Mouse (Mus musculus) adrenal gland, postnatal 36 days (tissue): ENCODE measurements around the gene Btbd18. TPM values are rescaled to one million over a fixed set of nuclear protein-coding genes. Genes with fewer than 3 reads are reported as not detected.

Experiments used
- DNase-seq, 2 experiments: peaks; one replicate each; pipeline ENCODE4 v3.0.0; 2021; ENCODE audit warnings: mixed read lengths in 1 of 2
- long read RNA-seq, 2 experiments: library from polyadenylated mRNA; stranded (forward); transcript quantifications; one replicate each; pipeline ENCODE4 v2.0.0; 2021; ENCODE audit warnings: borderline sequencing depth in 2 of 2
- total RNA-seq, 2 experiments: library from RNA; stranded (reverse); gene quantifications; 2 replicates each; pipeline ENCODE4 v1.2.3; 2021

Btbd18 gene
- total RNA-seq, result under 1 TPM in 1 of 2 experiments, not detected in 1; 0.10 TPM
- long read RNA-seq, experiment 1, result 0 reads
- long read RNA-seq, experiment 2, result 0 reads

DNA sequence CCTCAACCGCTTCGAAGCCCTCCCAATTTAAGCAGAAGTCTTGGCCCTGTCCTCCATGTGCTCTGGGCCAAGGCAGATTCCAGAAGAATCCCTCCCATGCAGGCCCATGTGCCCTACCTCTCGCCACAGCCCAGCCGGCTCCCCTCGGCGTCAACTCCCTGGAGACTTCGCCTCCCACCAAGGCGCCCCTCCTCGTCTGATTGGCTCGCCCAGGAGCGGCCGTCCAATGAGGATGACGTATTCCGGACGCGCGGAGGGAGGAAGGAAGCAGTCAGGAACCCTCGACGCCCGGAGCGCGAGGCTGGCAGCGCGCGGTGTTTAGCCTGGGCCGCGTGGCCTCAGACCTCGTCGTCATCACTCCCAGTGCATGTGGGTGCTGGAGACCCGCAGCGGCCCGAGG is at the start of gene Btbd18:
Gene Btbd18 (plus strand): TSS at position 274 of the 400 bp plus-strand sequence.
- DNase-seq, result no peak

DNA sequence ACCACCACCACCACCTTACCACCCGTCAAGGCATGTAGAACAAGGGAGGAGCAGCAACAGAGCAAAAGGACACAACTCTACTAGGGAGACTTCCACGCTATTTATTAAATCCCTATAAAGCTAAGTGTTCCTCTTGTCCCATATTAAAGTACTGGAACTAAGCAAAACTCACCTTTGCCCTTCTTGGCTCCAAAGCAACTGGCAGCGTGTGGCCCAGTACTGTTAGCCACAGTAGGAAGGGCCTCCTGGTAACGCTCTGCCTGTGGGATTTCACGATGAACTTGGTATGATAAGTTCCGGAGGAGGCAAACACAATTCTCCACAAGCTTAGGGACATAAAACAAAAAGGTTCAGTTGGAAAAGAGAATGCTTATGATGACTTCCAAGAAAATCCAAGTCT is 46.1 kb upstream of the Btbd18 start:
- DNase-seq, result no peak

DNA sequence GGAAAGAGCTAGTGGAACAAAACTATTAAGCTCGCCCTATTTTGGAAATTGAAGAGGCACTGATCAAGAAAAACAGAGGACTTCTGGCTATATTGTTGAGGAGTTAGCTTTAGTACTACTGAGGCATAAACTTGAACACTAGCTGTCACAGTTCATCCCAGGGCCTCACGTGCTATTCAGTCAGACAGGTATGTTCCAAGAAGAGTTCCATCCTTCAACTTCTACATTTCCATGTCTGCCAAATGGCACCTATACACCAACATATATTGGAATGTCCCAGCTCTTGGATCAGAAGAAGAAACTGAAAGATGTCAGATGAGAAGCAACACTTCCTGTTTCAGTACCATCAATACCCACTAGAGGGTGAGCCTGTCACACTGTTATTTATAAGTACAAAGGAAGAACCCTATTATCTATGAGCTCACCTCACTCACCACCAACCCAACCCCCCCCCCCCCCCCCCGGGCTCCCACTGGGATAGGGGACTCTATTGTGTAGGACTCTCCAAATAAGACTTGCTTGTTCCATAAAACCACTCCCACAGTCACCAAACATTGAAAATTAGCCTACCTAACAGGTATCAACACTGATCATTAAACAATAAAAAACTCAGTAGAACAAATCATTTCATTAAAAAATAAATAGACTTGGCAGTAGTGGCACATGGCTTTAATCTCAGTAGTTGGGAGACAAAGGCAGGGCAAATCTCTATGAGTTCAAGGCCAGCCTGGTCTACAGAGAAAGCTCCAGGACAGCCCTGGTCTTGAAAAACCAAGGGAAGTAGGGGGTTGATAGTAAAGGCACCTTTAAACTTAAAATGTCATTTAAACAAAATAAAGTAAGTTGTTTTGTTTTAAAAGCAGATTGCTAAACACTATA is 41.0 kb upstream of the Btbd18 start:
- peak in 1 of 2 experiments; percentile 50 for DNase-seq

GRCm38 (mm10) chr2:84618914-84619313 is 40.0 kb upstream of the Btbd18 start:
- DNase-seq, result no peak

GRCm38 (mm10) chr2:84619646-84620340 is 39.1 kb upstream of the Btbd18 start:
- no peak for DNase-seq

DNA sequence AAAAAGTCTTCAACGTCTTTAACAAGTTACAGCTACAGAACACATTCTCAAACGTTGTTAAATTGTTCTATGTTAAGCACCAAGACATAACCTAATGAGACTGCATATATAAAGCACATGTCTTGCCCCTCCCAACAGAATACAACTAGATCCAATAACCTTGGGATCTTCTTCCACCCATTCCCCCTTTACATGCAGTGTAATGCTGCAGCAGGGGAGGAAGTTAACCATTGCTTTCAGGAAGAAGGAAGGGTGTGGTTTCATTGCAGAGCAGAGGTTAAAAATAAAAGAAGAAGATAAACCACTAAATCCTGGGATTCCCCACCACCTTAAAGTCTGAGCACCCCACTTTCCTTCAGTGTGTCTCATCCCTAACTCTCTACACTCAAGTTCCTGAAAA is 36.2 kb upstream of the Btbd18 start:
- DNase-seq, result no peak

GRCm38 (mm10) chr2:84623428-84624119 is 35.3 kb upstream of the Btbd18 start:
- DNase-seq, result no peak

GRCm38 (mm10) chr2:84624201-84624600 is 34.7 kb upstream of the Btbd18 start:
- DNase-seq, result no peak

DNA sequence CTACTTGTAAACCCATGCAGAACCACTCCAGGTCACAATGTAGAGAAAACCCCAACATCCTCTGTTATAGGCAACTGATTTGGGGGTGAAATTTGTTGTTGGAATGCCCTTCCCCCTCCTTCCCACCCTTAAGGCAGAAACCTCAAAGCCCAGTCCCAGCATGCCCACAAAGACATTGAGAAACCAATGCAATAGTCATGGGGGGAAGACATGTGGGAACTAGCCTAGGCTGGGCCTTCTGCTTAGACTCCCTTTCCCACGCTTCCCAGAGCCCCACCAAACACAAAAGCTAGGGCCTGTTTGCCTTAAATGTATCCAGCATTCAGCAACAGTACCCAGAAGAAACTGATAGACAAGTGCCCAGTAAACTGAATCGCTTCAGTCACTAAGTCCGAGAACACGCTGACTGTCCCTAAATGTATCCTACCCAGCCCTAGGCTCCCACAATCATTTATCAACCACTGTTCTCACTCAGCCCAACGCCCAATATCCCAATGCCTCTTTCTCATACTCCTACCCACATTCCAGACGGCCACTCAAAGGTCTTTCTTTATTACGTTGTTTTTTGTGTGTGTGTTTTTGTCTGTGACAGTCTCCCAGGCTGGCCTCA is 32.4 kb upstream of the Btbd18 start:
- no peak for DNase-seq

DNA sequence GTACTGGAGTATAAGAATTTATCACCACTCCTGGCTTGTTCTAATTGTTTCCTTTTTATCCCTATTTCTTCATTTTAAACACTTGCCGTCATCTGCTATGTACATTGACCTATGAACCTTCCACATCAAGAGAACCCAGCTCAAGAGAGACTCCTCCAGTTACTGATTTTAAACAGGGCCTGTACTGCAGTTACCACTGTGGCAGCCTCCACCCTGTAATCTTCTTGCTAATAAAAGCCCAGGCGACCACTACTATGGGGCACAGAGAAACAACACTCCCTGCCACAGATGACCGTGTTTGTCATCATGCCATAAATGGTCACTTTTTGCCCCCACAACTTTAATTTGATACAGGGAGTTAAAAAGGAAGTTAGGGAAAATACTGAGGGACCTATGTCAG is 31.8 kb upstream of the Btbd18 start:
- no peak for DNase-seq

DNA sequence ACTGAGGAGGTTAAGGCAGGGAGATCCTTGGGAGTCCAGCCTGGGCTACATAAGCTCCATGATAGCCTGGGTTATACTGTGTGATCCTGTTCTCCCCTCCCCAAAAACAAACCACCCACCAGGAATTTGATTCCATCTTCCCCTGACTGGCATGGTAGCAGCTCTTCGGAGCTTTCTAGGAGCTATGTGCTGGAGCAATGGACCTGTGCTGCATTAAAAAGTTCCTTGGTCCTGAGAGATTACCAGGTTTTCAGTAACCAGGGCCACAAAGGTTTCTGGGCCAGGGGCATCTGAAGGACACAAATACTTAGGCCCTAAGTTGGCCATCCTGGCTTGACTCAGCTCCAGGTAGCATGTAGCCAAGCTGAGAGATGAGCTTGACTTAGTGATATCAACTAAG is 26.9 kb upstream of the Btbd18 start:
- no peak for DNase-seq

DNA sequence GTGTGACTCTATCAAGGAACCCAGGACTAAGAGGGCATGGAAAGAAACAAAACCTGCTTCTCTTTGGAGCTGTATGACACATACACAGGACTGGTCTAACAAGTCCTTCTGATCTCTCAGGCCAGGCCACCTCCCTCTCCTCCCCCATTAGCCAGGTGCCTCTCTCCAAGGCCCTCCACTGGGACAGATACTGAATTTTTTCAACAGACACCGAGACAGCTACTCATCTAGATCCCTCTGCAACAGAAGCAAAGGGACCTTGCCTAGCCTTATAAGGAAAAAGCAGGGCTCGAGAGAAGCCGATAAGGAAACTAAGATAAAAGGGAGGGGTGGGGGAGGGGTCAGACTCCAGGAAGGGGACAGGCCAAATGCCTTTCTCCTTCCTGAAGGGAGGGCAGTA is 25.9 kb upstream of the Btbd18 start:
- DNase-seq, result peak in 1 of 2 experiments; percentile 46

- peak in 1 of 2 experiments; percentile 53 for DNase-seq
Measured at GRCm38 (mm10) chr2:84634006-84634405, 24.9 kb upstream of the Btbd18 start.

DNA sequence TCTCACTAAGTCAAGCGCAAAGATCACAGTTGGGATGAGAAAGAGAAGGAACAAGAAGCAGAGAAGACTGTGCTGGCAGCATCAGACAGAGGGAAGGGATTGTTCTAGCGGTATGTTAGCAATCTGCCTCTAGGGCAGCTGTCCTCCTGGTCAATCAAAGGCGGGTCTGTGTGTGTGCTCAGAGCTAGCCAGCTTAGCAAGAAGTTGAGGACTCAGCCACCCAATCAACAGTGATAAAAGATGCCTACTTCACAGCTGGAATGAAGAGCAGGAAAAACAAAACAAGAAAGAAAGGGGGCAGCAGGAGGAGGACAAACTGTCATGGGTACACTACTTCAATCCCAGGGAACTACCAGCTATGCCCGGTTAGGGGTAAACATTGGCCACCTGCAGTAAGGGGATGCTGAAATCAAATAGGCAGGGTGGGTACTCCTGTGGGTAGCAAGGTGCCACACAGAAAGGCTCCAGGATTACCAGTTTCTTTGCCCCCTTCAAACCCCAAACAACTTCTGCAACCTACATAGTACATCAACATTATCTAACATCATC is 23.9 kb upstream of the Btbd18 start:
- DNase-seq, result no peak

DNA sequence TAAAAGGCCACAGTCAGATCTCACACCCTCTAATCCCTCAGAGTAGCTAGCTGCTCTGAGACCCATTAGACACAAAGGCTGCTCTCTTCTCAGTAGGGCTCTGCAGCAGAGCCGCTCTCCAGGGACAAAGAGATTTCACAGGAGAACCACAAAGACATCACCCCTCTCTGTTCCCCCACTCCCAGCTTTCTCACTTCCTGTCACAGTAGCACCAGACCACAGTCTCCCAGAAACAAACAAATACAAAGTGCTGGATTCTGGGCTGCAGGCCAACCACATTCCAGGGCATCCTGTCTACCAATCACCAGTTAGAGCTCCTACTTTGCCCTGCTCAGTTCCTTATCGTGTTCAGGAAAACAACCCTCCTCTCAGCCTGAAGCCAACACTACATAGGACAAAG is 23.3 kb upstream of the Btbd18 start:
- DNase-seq, result peak; percentile 86 to 91

- DNase-seq, result peak in 1 of 2 experiments; percentile 56
Measured at GRCm38 (mm10) chr2:84636231-84636741, 22.6 kb upstream of the Btbd18 start.

GRCm38 (mm10) chr2:84637452-84638165 is 21.3 kb upstream of the Btbd18 start:
- DNase-seq, result no peak

GRCm38 (mm10) chr2:84638428-84639220 is 20.3 kb upstream of the Btbd18 start:
- DNase-seq, result no peak

- no peak for DNase-seq
Measured at GRCm38 (mm10) chr2:84640833-84641232, 18.0 kb upstream of the Btbd18 start.

GRCm38 (mm10) chr2:84646138-84646537 is 12.7 kb upstream of the Btbd18 start:
- no peak for DNase-seq
